Mouse (Mus musculus): ENCODE results near the gene Wscd1.

DNA sequence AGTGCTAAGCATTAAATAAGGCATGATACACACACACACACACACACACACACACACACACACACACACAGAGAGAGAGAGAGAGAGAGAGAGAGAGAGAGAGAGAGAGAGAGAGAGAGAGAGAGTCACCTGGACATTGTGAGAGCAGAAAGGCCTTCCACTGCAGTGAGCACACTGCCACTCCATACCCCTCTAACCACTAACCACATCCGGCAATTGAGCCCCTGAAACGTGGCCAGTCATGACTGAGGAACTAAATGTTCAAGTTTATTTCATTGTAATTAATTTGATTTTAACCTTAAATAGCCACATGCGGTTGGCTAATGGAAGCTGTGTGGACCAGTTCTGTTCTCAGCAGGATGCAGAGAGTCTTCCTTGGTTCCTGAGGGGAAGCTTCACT lies 21.7 kb upstream of the Wscd1 start:
- no peak for TF ChIP-seq CTCF (IDR thresholded peaks at IDR 0.05; ENCODE audit: extremely low read depth, insufficient read depth, low read length)
- no peak for TF ChIP-seq POLR2A (IDR thresholded peaks at IDR 0.05; ENCODE audit: extremely low read depth, insufficient read depth, low read length)

All from cortical plate, adult 2 months (tissue).